Mouse (Mus musculus) cortical plate, adult 2 months (tissue): ENCODE results near the gene Taf1b.

Source experiments
- CTCF ChIP-seq: fragments of 200-500 bp; IDR thresholded peaks from 2 replicates; pipeline ENCODE4 v1.5.1; 2011; ENCODE audit warnings: mild to moderate bottlenecking, control low read depth, low read length; ENCODE audit not compliant: insufficient read depth; ENCODE audit errors: extremely low read depth
- POLR2A ChIP-seq: fragments of 200-500 bp; IDR thresholded peaks from 2 replicates; pipeline ENCODE4 v1.6.1; 2011; ENCODE audit warnings: mild to moderate bottlenecking, low read length, control low read depth; ENCODE audit not compliant: insufficient read depth; ENCODE audit errors: extremely low read depth

DNA sequence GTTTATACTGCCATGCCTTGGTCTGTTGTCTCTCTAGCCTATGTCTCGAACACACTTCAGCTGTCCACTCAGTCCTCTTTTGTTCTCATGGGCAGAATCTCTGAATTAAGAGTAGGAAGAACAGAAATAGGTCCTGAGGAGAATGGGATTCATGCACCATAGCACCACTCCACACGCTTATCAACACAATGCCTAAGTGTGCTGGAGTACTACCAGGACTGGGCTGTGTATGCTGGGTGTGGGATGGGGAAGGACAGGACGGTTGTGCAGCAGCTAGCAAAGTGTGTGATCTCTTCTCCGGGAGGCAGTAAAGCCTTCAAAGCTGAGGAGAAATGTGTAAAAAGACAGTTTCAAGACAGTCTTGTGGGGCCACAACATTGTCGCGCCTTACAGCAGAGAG lies 50.7 kb downstream of the Taf1b start:
- TF ChIP-seq POLR2A = no peak
- TF ChIP-seq CTCF = no peak
